Mouse (Mus musculus): ENCODE results near the gene Mbtd1. TPM values are rescaled to one million over a fixed set of nuclear protein-coding genes. Genes with fewer than 3 reads are reported as not detected.

Mbtd1 gene
- total and polyA plus RNA-seq, 2 experiments from 2014 or later, result 10.7 to 14.1 TPM

DNA sequence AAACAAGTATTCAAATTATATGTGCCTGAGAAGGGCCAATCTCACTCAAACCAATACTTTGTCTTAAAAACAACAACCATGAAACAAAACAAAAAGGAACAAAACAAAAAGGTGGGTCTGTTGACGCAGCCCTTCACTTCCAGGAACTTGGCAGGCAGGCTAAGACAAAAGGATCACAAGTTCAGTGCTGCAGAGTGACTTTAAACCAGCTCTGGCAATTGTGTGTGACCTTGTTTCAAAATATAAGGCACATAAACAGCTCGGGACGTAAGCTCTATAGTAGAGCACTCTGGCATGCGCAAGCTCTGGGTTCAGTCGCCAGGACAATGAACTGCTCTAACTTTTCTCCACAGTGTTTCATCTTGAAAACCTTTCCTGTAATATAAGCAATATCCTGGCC, 87.3 kb downstream of the Mbtd1 start:
- no peak overlapping the region for H3K4me3 ChIP-seq (ENCODE audit: low read depth, low read length)
- H3K9ac ChIP-seq (replicated peaks; ENCODE audit: low read depth, low read length), result no peak overlapping the region
- H3K27ac ChIP-seq (ENCODE audit: low read depth), result no peak overlapping the region
- H3K4me2 ChIP-seq (ENCODE audit: low read depth, low read length), result no peak overlapping the region
- H3K27me3 ChIP-seq (ENCODE audit: control insufficient read depth, insufficient read depth, low read length), result no peaks in the 10 kb centered on the region
- no peak for TF ChIP-seq CTCF (IDR thresholded peaks at IDR 0.05; ENCODE audit: low read depth)
- TF ChIP-seq EP300 (IDR thresholded peaks at IDR 0.05; ENCODE audit: low read depth), result no peak
- ATAC-seq (ENCODE audit: insufficient read depth, low read depth) (no peak), DNase-seq (ENCODE audit: low spot score) (no peak)
- no peaks in the 10 kb centered on the region for H3K9me3 ChIP-seq (replicated peaks; ENCODE audit: control insufficient read depth, low read length)
- no peaks in the 10 kb centered on the region for H3K4me1 ChIP-seq (ENCODE audit: control insufficient read depth, insufficient read depth)
- WGBS, result 78% methylated on average over 5 of the region's 5 CpGs
- no peaks in the 10 kb centered on the region for H3K36me3 ChIP-seq (replicated peaks; ENCODE audit: control insufficient read depth, insufficient read depth, low read length)

DNA sequence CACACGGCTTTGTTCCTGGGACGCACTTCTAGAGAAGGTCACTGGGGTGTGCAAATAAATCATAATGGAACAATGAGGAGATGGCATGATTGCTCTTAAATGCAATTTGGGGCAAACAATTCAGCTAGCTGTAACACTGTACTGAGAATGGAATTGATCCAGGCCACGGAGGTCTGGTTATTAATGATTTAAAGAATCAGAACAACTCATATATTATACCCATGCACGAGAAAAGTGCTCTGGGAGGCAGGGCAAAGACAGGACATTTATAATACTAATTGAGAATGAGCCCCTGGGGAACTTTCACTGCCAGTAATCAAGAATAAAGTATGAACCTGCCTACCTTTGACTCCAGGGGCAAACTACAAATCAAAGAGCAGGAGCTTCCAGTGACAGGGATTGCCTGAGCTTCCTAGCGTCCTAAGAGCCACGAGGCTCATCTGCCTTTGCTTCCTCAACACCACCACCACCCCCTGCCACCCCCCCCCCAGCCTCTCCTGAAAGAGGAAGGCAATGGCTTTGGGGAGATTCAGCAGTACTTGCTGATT, 93.9 kb downstream of the Mbtd1 start:
- Histone ChIP-seq H3K4me2 (ENCODE audit: low read depth, low read length) (no peak overlapping the region), H3K4me3 (ENCODE audit: low read depth, low read length) (no peak overlapping the region), H3K27ac (ENCODE audit: low read depth) (no peak overlapping the region), H3K27me3 (ENCODE audit: control insufficient read depth, insufficient read depth, low read length) (no peaks in the 10 kb centered on the region), H3K9me3 (replicated peaks; ENCODE audit: control insufficient read depth, low read length) (no peaks in the 10 kb centered on the region), H3K36me3 (replicated peaks; ENCODE audit: control insufficient read depth, insufficient read depth, low read length) (no peaks in the 10 kb centered on the region), H3K9ac (replicated peaks; ENCODE audit: low read depth, low read length) (no peak overlapping the region), H3K4me1 (ENCODE audit: control insufficient read depth, insufficient read depth) (no peaks in the 10 kb centered on the region)
- WGBS, result 61% methylated on average over 6 of the region's 6 CpGs
- TF ChIP-seq CTCF (IDR thresholded peaks at IDR 0.05; ENCODE audit: low read depth) (no peak), EP300 (IDR thresholded peaks at IDR 0.05; ENCODE audit: low read depth) (no peak)
- ATAC-seq (ENCODE audit: insufficient read depth, low read depth), result no peak
- no peak for DNase-seq (ENCODE audit: low spot score)

DNA sequence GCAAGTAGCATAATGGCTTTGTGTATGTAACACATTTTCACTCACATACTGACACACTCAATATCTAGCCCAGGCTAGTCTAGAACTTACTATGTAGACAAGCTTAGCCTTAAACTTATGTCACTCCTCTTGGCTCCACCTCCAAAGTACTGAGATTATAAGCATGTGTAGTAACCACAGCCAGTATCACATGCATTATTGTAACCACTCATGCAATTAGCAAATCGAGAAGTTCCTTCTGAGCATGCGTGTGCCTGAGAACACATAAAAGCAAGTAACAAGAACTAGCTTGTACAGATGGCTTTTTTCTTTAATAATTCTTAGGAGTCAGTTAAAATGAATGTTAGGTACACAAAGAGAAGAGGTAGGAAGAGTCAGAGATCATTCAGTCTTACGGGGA, 99.0 kb downstream of the Mbtd1 start:
- Histone ChIP-seq H3K27ac (ENCODE audit: low read depth) (no peak overlapping the region), H3K27me3 (ENCODE audit: control insufficient read depth, insufficient read depth, low read length) (no peaks in the 10 kb centered on the region), H3K4me3 (ENCODE audit: low read depth, low read length) (no peak overlapping the region), H3K4me2 (ENCODE audit: low read depth, low read length) (no peak overlapping the region), H3K9ac (replicated peaks; ENCODE audit: low read depth, low read length) (no peak overlapping the region), H3K9me3 (replicated peaks; ENCODE audit: control insufficient read depth, low read length) (no peaks in the 10 kb centered on the region), H3K36me3 (replicated peaks; ENCODE audit: control insufficient read depth, insufficient read depth, low read length) (no peaks in the 10 kb centered on the region), H3K4me1 (ENCODE audit: control insufficient read depth, insufficient read depth) (peaks cover 20% of the 10 kb centered on the region)
- DNase-seq (ENCODE audit: low spot score) (no peak), ATAC-seq (ENCODE audit: insufficient read depth, low read depth) (no peak)
- TF ChIP-seq EP300 (IDR thresholded peaks at IDR 0.05; ENCODE audit: low read depth), result no peak
- TF ChIP-seq CTCF (IDR thresholded peaks at IDR 0.05; ENCODE audit: low read depth), result no peak
- WGBS, result 84% methylated on average over 3 of the region's 3 CpGs

DNA sequence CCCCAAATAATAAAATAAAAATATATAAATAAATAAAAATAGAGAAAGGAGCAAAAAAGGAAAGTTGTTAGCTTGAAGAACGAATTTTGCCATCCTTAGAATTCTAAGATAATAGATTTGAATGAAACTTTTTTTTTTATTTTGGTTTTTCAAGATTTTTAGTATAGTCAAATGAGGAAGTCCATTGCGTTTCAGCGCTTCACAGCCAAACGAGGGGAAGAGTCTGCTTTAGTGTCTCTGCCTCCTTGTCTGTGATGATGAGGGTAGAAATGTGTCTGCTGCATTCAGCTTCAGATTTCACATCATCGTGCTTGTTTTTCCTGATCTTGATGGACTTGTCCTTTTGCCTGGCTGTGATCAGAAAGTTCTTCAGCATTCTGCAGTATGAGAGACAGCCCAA, 99.6 kb downstream of the Mbtd1 start:
- H3K4me3 ChIP-seq (ENCODE audit: low read depth, low read length), result no peak overlapping the region
- no peak overlapping the region for H3K4me2 ChIP-seq (ENCODE audit: low read depth, low read length)
- H3K36me3 ChIP-seq (replicated peaks; ENCODE audit: control insufficient read depth, insufficient read depth, low read length), result no peaks in the 10 kb centered on the region
- H3K27me3 ChIP-seq (ENCODE audit: control insufficient read depth, insufficient read depth, low read length), result no peaks in the 10 kb centered on the region
- H3K9ac ChIP-seq (replicated peaks; ENCODE audit: low read depth, low read length), result no peak overlapping the region
- no peak for DNase-seq (ENCODE audit: low spot score)
- WGBS, result 82% methylated on average over 5 of the region's 5 CpGs
- TF ChIP-seq CTCF (IDR thresholded peaks at IDR 0.05; ENCODE audit: low read depth) (no peak), EP300 (IDR thresholded peaks at IDR 0.05; ENCODE audit: low read depth) (no peak)
- no peak for ATAC-seq (ENCODE audit: insufficient read depth, low read depth)
- H3K27ac ChIP-seq (ENCODE audit: low read depth), result no peak overlapping the region
- no peaks in the 10 kb centered on the region for H3K9me3 ChIP-seq (replicated peaks; ENCODE audit: control insufficient read depth, low read length)
- H3K4me1 ChIP-seq (ENCODE audit: control insufficient read depth, insufficient read depth), result peaks cover 20% of the 10 kb centered on the region

DNA sequence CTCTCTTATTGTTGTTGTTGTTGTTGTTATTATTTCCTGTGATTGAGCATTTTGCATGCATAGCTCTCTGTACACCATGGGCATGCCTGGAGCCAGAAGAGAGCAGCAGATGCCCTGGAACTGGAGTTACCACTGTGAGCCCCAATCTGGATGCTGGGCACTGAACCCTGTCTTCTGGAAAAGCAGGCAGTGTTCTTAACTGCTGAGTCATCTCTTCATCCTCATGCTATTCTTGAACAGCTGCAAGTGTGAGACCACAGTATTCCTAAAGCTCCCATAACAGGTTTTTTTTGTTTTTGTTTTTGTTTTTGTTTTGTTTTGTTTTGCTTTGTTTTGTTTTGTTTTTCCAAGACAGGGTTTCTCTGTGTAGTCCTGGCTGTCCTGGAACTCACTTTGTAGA, 100.6 kb downstream of the Mbtd1 start:
- Histone ChIP-seq H3K27me3 (ENCODE audit: control insufficient read depth, insufficient read depth, low read length) (no peaks in the 10 kb centered on the region), H3K4me3 (ENCODE audit: low read depth, low read length) (no peak overlapping the region), H3K4me2 (ENCODE audit: low read depth, low read length) (no peak overlapping the region), H3K9me3 (replicated peaks; ENCODE audit: control insufficient read depth, low read length) (no peaks in the 10 kb centered on the region), H3K27ac (ENCODE audit: low read depth) (no peak overlapping the region), H3K9ac (replicated peaks; ENCODE audit: low read depth, low read length) (no peak overlapping the region), H3K4me1 (ENCODE audit: control insufficient read depth, insufficient read depth) (peaks cover 20% of the 10 kb centered on the region), H3K36me3 (replicated peaks; ENCODE audit: control insufficient read depth, insufficient read depth, low read length) (no peaks in the 10 kb centered on the region)
- DNase-seq (ENCODE audit: low spot score), result no peak
- no peak for TF ChIP-seq EP300 (IDR thresholded peaks at IDR 0.05; ENCODE audit: low read depth)
- TF ChIP-seq CTCF (IDR thresholded peaks at IDR 0.05; ENCODE audit: low read depth), result no peak
- ATAC-seq (ENCODE audit: insufficient read depth, low read depth), result no peak

DNA sequence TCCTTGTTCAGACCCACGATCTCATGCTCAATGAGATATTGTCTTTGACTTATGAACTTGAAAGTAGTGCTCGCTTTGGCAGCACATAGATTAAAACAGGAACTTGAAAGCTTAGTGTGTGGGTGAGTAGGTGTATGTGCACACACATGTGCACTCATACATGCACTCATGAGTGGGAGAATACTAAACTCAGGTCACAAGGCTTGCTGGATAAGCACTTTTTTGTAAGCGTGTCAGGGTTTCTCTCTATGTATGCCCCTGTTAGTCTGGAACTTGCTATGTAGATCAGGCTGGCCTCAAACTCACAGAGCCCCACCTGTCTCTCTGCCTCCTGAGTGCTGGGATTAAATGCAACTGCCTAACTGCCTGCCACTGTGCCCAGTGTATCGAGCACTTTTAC, 101.4 kb downstream of the Mbtd1 start:
- no peak for DNase-seq (ENCODE audit: low spot score)
- ATAC-seq (ENCODE audit: insufficient read depth, low read depth), result no peak
- 74% methylated on average over 4 of the region's 4 CpGs for WGBS
- Histone ChIP-seq H3K9me3 (replicated peaks; ENCODE audit: control insufficient read depth, low read length) (no peaks in the 10 kb centered on the region), H3K9ac (replicated peaks; ENCODE audit: low read depth, low read length) (no peak overlapping the region; the same call in 1 of the 2 replicates), H3K36me3 (replicated peaks; ENCODE audit: control insufficient read depth, insufficient read depth, low read length) (no peaks in the 10 kb centered on the region), H3K4me3 (ENCODE audit: low read depth, low read length) (no peak overlapping the region), H3K27me3 (ENCODE audit: control insufficient read depth, insufficient read depth, low read length) (no peaks in the 10 kb centered on the region), H3K27ac (ENCODE audit: low read depth) (peak overlapping the region; percentile 97), H3K4me1 (ENCODE audit: control insufficient read depth, insufficient read depth) (peaks cover 20% of the 10 kb centered on the region), H3K4me2 (ENCODE audit: low read depth, low read length) (peak overlapping the region; percentile 39; the same call in 1 of the 2 replicates)
- no peak for TF ChIP-seq EP300 (IDR thresholded peaks at IDR 0.05; ENCODE audit: low read depth)
- TF ChIP-seq CTCF (IDR thresholded peaks at IDR 0.05; ENCODE audit: low read depth), result no peak

Data from heart, postnatal 0 days (tissue).